Comparison of ENCODE assay signal across 7 mouse cellular contexts in the genomic region with DNA sequence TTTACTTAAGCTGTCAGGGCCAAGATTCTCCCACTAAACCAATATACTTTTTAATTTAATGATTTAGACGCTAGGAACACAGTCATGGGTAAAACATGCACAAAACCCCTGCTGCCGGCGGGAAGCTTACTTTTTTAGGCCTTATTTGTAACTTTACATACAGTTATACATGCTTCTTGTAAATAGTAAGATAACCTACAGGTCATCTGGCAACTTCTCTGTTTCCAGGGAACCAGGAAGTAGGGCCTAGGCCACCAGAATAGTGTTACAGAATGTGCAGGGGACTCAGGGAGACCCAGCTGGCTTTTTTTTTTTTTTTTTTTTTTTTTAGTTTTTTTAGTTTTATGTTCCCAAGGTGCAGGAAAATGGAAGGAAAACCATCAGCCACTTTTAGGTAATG. TPM values are rescaled to one million over a fixed set of nuclear protein-coding genes. Genes with fewer than 3 reads are reported as not detected.
DNase-seq lines count a peak whose midpoint lies in the region; ATAC-seq lines count a peak whose summit lies in the region.

No protein-coding gene starts in this region.

- no peaks in the 10 kb centered on the region for H3K27me3 ChIP-seq in lung, embryonic 15.5 days
- H3K27me3 ChIP-seq in forebrain, embryonic 13.5 days = no peaks in the 10 kb centered on the region
- H3K27me3 ChIP-seq in limb, embryonic 15.5 days = no peaks in the 10 kb centered on the region
- no peaks in the 10 kb centered on the region for H3K27me3 ChIP-seq in stomach, embryonic 16.5 days (ENCODE audit: control insufficient read depth, insufficient read depth, low read length)

- ATAC-seq in lung, embryonic 15.5 days (ENCODE audit: borderline replicate concordance, extremely low read depth, low FRiP score, low TSS enrichment) = no peak
- ATAC-seq in forebrain, embryonic 13.5 days = no peak
- ATAC-seq in limb, embryonic 15.5 days (ENCODE audit: insufficient number of reproducible peaks, low FRiP score, low TSS enrichment, low read depth) = no peak
- no peak for ATAC-seq in stomach, embryonic 16.5 days (ENCODE audit: insufficient read depth, low FRiP score)

- no peaks in the 10 kb centered on the region for H3K9me3 ChIP-seq in lung, embryonic 15.5 days
- H3K9me3 ChIP-seq in forebrain, embryonic 13.5 days (replicated peaks) = no peaks in the 10 kb centered on the region
- no peaks in the 10 kb centered on the region for H3K9me3 ChIP-seq in limb, embryonic 15.5 days
- no peaks in the 10 kb centered on the region for H3K9me3 ChIP-seq in stomach, embryonic 16.5 days (replicated peaks; ENCODE audit: control insufficient read depth, low read length)

- H3K4me1 ChIP-seq in lung, embryonic 15.5 days = peaks cover 13% of the 10 kb centered on the region
- H3K4me1 ChIP-seq in forebrain, embryonic 13.5 days = peaks cover 20% of the 10 kb centered on the region
- peaks cover 15% of the 10 kb centered on the region; the same call in 1 of the 2 replicates for H3K4me1 ChIP-seq in limb, embryonic 15.5 days
- peaks cover 12% of the 10 kb centered on the region for H3K4me1 ChIP-seq in stomach, embryonic 16.5 days (ENCODE audit: control insufficient read depth, insufficient read depth, low read length)

- peak overlapping the region; percentile 98 for H3K4me3 ChIP-seq in lung, embryonic 15.5 days
- peak overlapping the region; percentile 80 for H3K4me3 ChIP-seq in forebrain, embryonic 13.5 days
- peak overlapping the region; percentile 88 for H3K4me3 ChIP-seq in limb, embryonic 15.5 days
- peak overlapping the region; percentile 68 for H3K4me3 ChIP-seq in stomach, embryonic 16.5 days (replicated peaks; ENCODE audit: low read length)

- H3K9ac ChIP-seq in lung, embryonic 15.5 days = no peak overlapping the region
- peak overlapping the region; percentile 90 for H3K9ac ChIP-seq in forebrain, embryonic 13.5 days
- no peak overlapping the region for H3K9ac ChIP-seq in limb, embryonic 15.5 days
- peak overlapping the region; percentile 89 for H3K9ac ChIP-seq in stomach, embryonic 16.5 days (ENCODE audit: low read length)

- DNase-seq in lung, postnatal 25 days (ENCODE audit: low spot score) = no peak
- DNase-seq in spleen, adult 18-20 months = no peak
- no peak for DNase-seq in urinary bladder, postnatal 36 days (ENCODE audit: low spot score in 2 of 2)

- WGBS in lung, embryonic 15.5 days = 19% methylated on average over 3 of the region's 3 CpGs
- WGBS in forebrain, embryonic 13.5 days = 71% methylated on average over 3 of the region's 3 CpGs
- WGBS in limb, embryonic 15.5 days = 38% methylated on average over 3 of the region's 3 CpGs
- WGBS in stomach, embryonic 16.5 days = 27% methylated on average over 3 of the region's 3 CpGs

- peak overlapping the region; percentile 91; the same call in 1 of the 2 replicates for H3K27ac ChIP-seq in lung, embryonic 15.5 days
- no peak overlapping the region for H3K27ac ChIP-seq in forebrain, embryonic 13.5 days
- H3K27ac ChIP-seq in limb, embryonic 15.5 days = no peak overlapping the region
- no peak overlapping the region for H3K27ac ChIP-seq in stomach, embryonic 16.5 days (ENCODE audit: low read length)

- H3K36me3 ChIP-seq in lung, embryonic 15.5 days = no peaks in the 10 kb centered on the region
- H3K36me3 ChIP-seq in forebrain, embryonic 13.5 days (ENCODE audit: poor library complexity, severe bottlenecking) = no peaks in the 10 kb centered on the region
- H3K36me3 ChIP-seq in limb, embryonic 15.5 days = no peaks in the 10 kb centered on the region
- H3K36me3 ChIP-seq in stomach, embryonic 16.5 days (ENCODE audit: control insufficient read depth, insufficient read depth, low read length) = no peaks in the 10 kb centered on the region

- peak overlapping the region; percentile 85 for H3K4me2 ChIP-seq in lung, embryonic 15.5 days
- H3K4me2 ChIP-seq in forebrain, embryonic 13.5 days = peak overlapping the region; percentile 76
- peak overlapping the region; percentile 69 for H3K4me2 ChIP-seq in limb, embryonic 15.5 days
- H3K4me2 ChIP-seq in stomach, embryonic 16.5 days (ENCODE audit: low read depth, low read length) = peak overlapping the region; percentile 87

RNA-seq across cellular contexts. Expression of a gene that starts 1.2 kb away (rescaled TPM):
- 11.4 and 12.1 TPM in 2 replicates for polyA plus RNA-seq in lung, embryonic 15.5 days (2015; fragmentation: Nextera tagmentation; extraction: Ambion mirVana)
- 8.3 and 8.8 TPM in 2 replicates for polyA plus RNA-seq in forebrain, embryonic 13.5 days (2015; fragmentation: Nextera tagmentation; extraction: Ambion mirVana)
- polyA plus RNA-seq in limb, embryonic 15.5 days (2015; fragmentation: Nextera tagmentation; extraction: Ambion mirVana) = 8.7 and 8.9 TPM in 2 replicates
- polyA plus RNA-seq in stomach, embryonic 16.5 days (2015; fragmentation: Nextera tagmentation; extraction: Ambion mirVana) = 11.3 TPM in 2 replicates

RNA-seq across cellular contexts. Expression of a gene that starts 16.4 kb away (rescaled TPM):
- polyA plus RNA-seq in lung, embryonic 15.5 days (2015; fragmentation: Nextera tagmentation; extraction: Ambion mirVana) = 0.22 and 0.28 TPM in 2 replicates
- 1.6 and 1.8 TPM in 2 replicates for polyA plus RNA-seq in forebrain, embryonic 13.5 days (2015; fragmentation: Nextera tagmentation; extraction: Ambion mirVana)
- 0.42 and 0.73 TPM in 2 replicates for polyA plus RNA-seq in limb, embryonic 15.5 days (2015; fragmentation: Nextera tagmentation; extraction: Ambion mirVana)
- polyA plus RNA-seq in stomach, embryonic 16.5 days (2015; fragmentation: Nextera tagmentation; extraction: Ambion mirVana) = 0.30 and 0.60 TPM in 2 replicates

Comparison
In these comparisons a context has a peak if more than half of its experiments do, and no peak if none do; other contexts are left out.
1. H3K9ac ChIP-seq: peak in forebrain, embryonic 13.5 days (single experiment) and stomach, embryonic 16.5 days (single experiment); none in lung, embryonic 15.5 days (single experiment) and limb, embryonic 15.5 days (single experiment).
2. Peak in every context shown above with its lines, with median percentiles within 50 percentile points of each other: H3K4me2 ChIP-seq and H3K4me3 ChIP-seq.